Mouse (Mus musculus) hindbrain, postnatal 0 days (tissue): ENCODE data around the gene Arf5. TPM values are rescaled to one million over a fixed set of nuclear protein-coding genes. Genes with fewer than 3 reads are reported as not detected.

Experiments used
- ATAC-seq: fragments of 200-750 bp; cut with Nextera tagmentation; 2 replicates; pipeline ENCODE4 v1.8.0; 2017; ENCODE audit warnings: mild to moderate bottlenecking, moderate TSS enrichment, moderate library complexity
- DNase-seq: peaks from one replicate; pipeline ENCODE4 v3.0.0-alpha.2; 2015; ENCODE audit warnings: low spot score
- H3K27ac ChIP-seq: fragments of 300-500 bp; sonication (generic); 2 replicates; pipeline ENCODE4 v1.5.1; 2014; ENCODE audit warnings: mild to moderate bottlenecking
- H3K27me3 ChIP-seq: fragments of 300-500 bp; sonication (generic); 2 replicates; pipeline ENCODE4 v1.6.1; 2014; ENCODE audit warnings: low read length, mixed read lengths; ENCODE audit not compliant: insufficient read depth
- H3K36me3 ChIP-seq: fragments of 300-500 bp; sonication (generic); 2 replicates; pipeline ENCODE4 v1.6.1; 2014; ENCODE audit warnings: low read length, mixed read lengths; ENCODE audit not compliant: insufficient read depth
- H3K4me1 ChIP-seq: fragments of 300-500 bp; sonication (generic); 2 replicates; pipeline ENCODE4 v1.6.1; 2014; ENCODE audit warnings: antibody characterized with exemption, low read length, mixed read lengths; ENCODE audit not compliant: insufficient read depth
- H3K4me2 ChIP-seq: fragments of 300-500 bp; sonication (generic); 2 replicates; pipeline ENCODE4 v1.6.1; 2014; ENCODE audit warnings: low read depth, mild to moderate bottlenecking, low read length, moderate library complexity, mixed read lengths
- H3K4me3 ChIP-seq: fragments of 300-500 bp; sonication (generic); 2 replicates; pipeline ENCODE4 v1.5.1; 2014; ENCODE audit warnings: low read length
- H3K9ac ChIP-seq: fragments of 300-500 bp; sonication (generic); replicated peaks from 2 replicates; pipeline ENCODE4 v1.6.1; 2014; ENCODE audit warnings: mild to moderate bottlenecking, low read length, moderate library complexity, mixed read lengths
- H3K9me3 ChIP-seq: fragments of 300-500 bp; sonication (generic); 2 replicates; pipeline ENCODE4 v1.6.1; 2016; ENCODE audit warnings: low read length, mixed read lengths
- CTCF ChIP-seq: IDR thresholded peaks from 2 replicates; pipeline ENCODE4 v1.5.1; 2016; ENCODE audit warnings: antibody characterized with exemption, control low read depth, low read depth
- WGBS: fragments of 180-500 bp; shearing (Covaris S2); extraction: QIAGEN DNeasy Blood & Tissue Kit; methylation state at CpG from one replicate; pipeline ENCODE4 v1.1.7; 2014; 5-methylcytosine and 5-hydroxymethylcytosine counted together
- polyA plus RNA-seq: library from polyadenylated mRNA; unstranded; fragments of >200 nt; fragmentation: Nextera tagmentation; extraction: Ambion mirVana; gene quantifications from 2 replicates; pipeline ENCODE4 v1.2.1, GENCODE M21; 2015
- total RNA-seq: library from RNA; depleted of rRNA; stranded (reverse); fragments of >200 nt; gene quantifications from 2 replicates; pipeline ENCODE4 v1.2.3, GENCODE M21; 2014; rRNA removed

Gene Arf5
- total and polyA plus RNA-seq, 2 experiments from 2014 or later: 402 to 482 TPM

- Histone ChIP-seq H3K27me3 (no peaks in the 10 kb centered on the region), H3K36me3 (no peaks in the 10 kb centered on the region), H3K9me3 (no peaks in the 10 kb centered on the region), H3K9ac (no peak overlapping the region), H3K4me1 (no peaks in the 10 kb centered on the region), H3K27ac (no peak overlapping the region), H3K4me2 (no peak overlapping the region), H3K4me3 (no peak overlapping the region)
- TF ChIP-seq CTCF: no peak
- WGBS: 56% methylated on average over 4 of the region's 4 CpGs
- no peak for ATAC-seq
- no peak for DNase-seq
Observed at GRCm38 (mm10) chr6:28470017-28470602, 46.8 kb downstream of the Arf5 start.

GRCm38 (mm10) chr6:28470621-28471020, 47.3 kb downstream of the Arf5 start:
- no peak for DNase-seq
- no peak for TF ChIP-seq CTCF
- H3K4me2 ChIP-seq: no peak overlapping the region
- H3K4me1 ChIP-seq: no peaks in the 10 kb centered on the region
- no peak for ATAC-seq
- H3K27me3 ChIP-seq: no peaks in the 10 kb centered on the region
- no peak overlapping the region for H3K4me3 ChIP-seq
- no peak overlapping the region for H3K9ac ChIP-seq
- 79% methylated on average over 5 of the region's 5 CpGs for WGBS
- no peak overlapping the region for H3K27ac ChIP-seq
- no peaks in the 10 kb centered on the region for H3K36me3 ChIP-seq
- H3K9me3 ChIP-seq: no peaks in the 10 kb centered on the region

- no peak for ATAC-seq
- no peaks in the 10 kb centered on the region for H3K4me1 ChIP-seq
- H3K4me3 ChIP-seq: no peak overlapping the region
- H3K36me3 ChIP-seq: no peaks in the 10 kb centered on the region
- no peaks in the 10 kb centered on the region for H3K9me3 ChIP-seq
- H3K4me2 ChIP-seq: no peak overlapping the region
- no peak overlapping the region for H3K9ac ChIP-seq
- no peak for TF ChIP-seq CTCF
- H3K27ac ChIP-seq: no peak overlapping the region
- WGBS: 84% methylated on average over 9 of the region's 9 CpGs
- no peak for DNase-seq
- no peaks in the 10 kb centered on the region for H3K27me3 ChIP-seq
Observed at GRCm38 (mm10) chr6:28471284-28472035, 48.1 kb downstream of the Arf5 start.

- no peak for ATAC-seq
- WGBS: 89% methylated on average over 4 of the region's 4 CpGs
- Histone ChIP-seq H3K27me3 (no peaks in the 10 kb centered on the region), H3K4me2 (no peak overlapping the region), H3K4me1 (no peaks in the 10 kb centered on the region), H3K9ac (no peak overlapping the region), H3K27ac (no peak overlapping the region), H3K9me3 (no peaks in the 10 kb centered on the region), H3K4me3 (no peak overlapping the region), H3K36me3 (no peaks in the 10 kb centered on the region)
- DNase-seq: no peak
- no peak for TF ChIP-seq CTCF
Observed at GRCm38 (mm10) chr6:28474211-28474610, 50.9 kb downstream of the Arf5 start.

GRCm38 (mm10) chr6:28474839-28475238, 51.5 kb downstream of the Arf5 start, which contains the start of gene Snd1:
Gene Snd1, plus strand, starts transcription at chr6:28475139.
- Histone ChIP-seq H3K27me3 (no peaks in the 10 kb centered on the region), H3K4me3 (no peak within 1 kb of the TSS), H3K4me1 (no peaks in the 10 kb centered on the region), H3K4me2 (no peak within 1 kb of the TSS), H3K9ac (no peak within 1 kb of the TSS), H3K36me3 (no peaks in the 10 kb centered on the region), H3K27ac (no peak within 1 kb of the TSS), H3K9me3 (no peaks in the 10 kb centered on the region)
- no peak for TF ChIP-seq CTCF
- ATAC-seq: no peak
- DNase-seq: no peak
- WGBS: 83% methylated on average over 5 of the region's 5 CpGs

Other genes starting within 250 kb of the Arf5 start
- 14.5 and 18.4 TPM in 2 replicates for gene Zfp800, start 25.6 kb upstream of the Arf5 start, total RNA-seq
- gene Zfp800, start 25.6 kb upstream of the Arf5 start, polyA plus RNA-seq: 21.4 and 21.8 TPM in 2 replicates
- not detected in 2 replicates for gene Fscn3, start 4.2 kb downstream of the Arf5 start, total RNA-seq
- gene Fscn3, start 4.2 kb downstream of the Arf5 start, polyA plus RNA-seq: not detected in 2 replicates
- 15.7 and 20.2 TPM in 2 replicates for gene Gcc1, start 4.8 kb downstream of the Arf5 start, total RNA-seq
- gene Gcc1, start 4.8 kb downstream of the Arf5 start, polyA plus RNA-seq: 7.7 and 8.7 TPM in 2 replicates
- gene Pax4, start 25.8 kb downstream of the Arf5 start, total RNA-seq: not detected in 2 replicates
- gene Pax4, start 25.8 kb downstream of the Arf5 start, polyA plus RNA-seq: 0.20 and 0.23 TPM in 2 replicates
- 76.1 and 85.5 TPM in 2 replicates for gene Snd1, start 51.6 kb downstream of the Arf5 start, total RNA-seq
- gene Snd1, start 51.6 kb downstream of the Arf5 start, polyA plus RNA-seq: 63.0 and 67.6 TPM in 2 replicates